Mouse (Mus musculus) hindbrain, embryonic 11.5 days (tissue): Measurements from ENCODE around the gene Stxbp1. TPM values are rescaled to one million over a fixed set of nuclear protein-coding genes. Genes with fewer than 3 reads are reported as not detected.

ENCODE experiments used
- ATAC-seq: fragments of 200-750 bp; cut with Nextera tagmentation; 2 replicates; pipeline ENCODE4 v1.8.0; 2017; ENCODE audit warnings: mild to moderate bottlenecking, moderate TSS enrichment, moderate library complexity; ENCODE audit not compliant: low FRiP score
- DNase-seq: peaks from one replicate; pipeline ENCODE4 v3.0.0-alpha.2; 2015; ENCODE audit warnings: low spot score
- H3K27ac ChIP-seq: fragments of 300-500 bp; sonication (generic); 2 replicates; pipeline ENCODE4 v1.5.1; 2014; ENCODE audit warnings: mild to moderate bottlenecking, low read depth, low read length
- H3K27me3 ChIP-seq: fragments of 300-500 bp; sonication (generic); 2 replicates; pipeline ENCODE4 v1.6.1; 2014; ENCODE audit warnings: mild to moderate bottlenecking, low read length, moderate library complexity, mixed read lengths; ENCODE audit not compliant: control insufficient read depth, insufficient read depth
- H3K36me3 ChIP-seq: fragments of 300-500 bp; sonication (generic); 2 replicates; pipeline ENCODE4 v1.6.1; 2014; ENCODE audit warnings: mild to moderate bottlenecking, low read length, moderate library complexity, mixed read lengths; ENCODE audit not compliant: control insufficient read depth, insufficient read depth
- H3K4me1 ChIP-seq: fragments of 300-500 bp; sonication (generic); replicated peaks from 2 replicates; pipeline ENCODE4 v1.6.1; 2014; ENCODE audit warnings: low read length, mixed read lengths; ENCODE audit not compliant: control insufficient read depth, insufficient read depth
- H3K4me2 ChIP-seq: fragments of 300-500 bp; sonication (generic); replicated peaks from 2 replicates; pipeline ENCODE4 v1.6.1; 2014; ENCODE audit warnings: mild to moderate bottlenecking, low read depth, low read length
- H3K4me3 ChIP-seq: fragments of 300-500 bp; sonication (generic); 2 replicates; pipeline ENCODE4 v1.5.1; 2014; ENCODE audit warnings: low read depth, low read length
- H3K9ac ChIP-seq: fragments of 300-500 bp; sonication (generic); 2 replicates; pipeline ENCODE4 v1.6.1; 2014; ENCODE audit warnings: low read depth, low read length
- H3K9me3 ChIP-seq: fragments of 300-500 bp; sonication (generic); 2 replicates; pipeline ENCODE4 v1.6.1; 2016; ENCODE audit warnings: low read length; ENCODE audit not compliant: control insufficient read depth
- WGBS: fragments of 180-500 bp; shearing (Covaris S2); extraction: QIAGEN DNeasy Blood & Tissue Kit; methylation state at CpG from one replicate; pipeline ENCODE4 v1.1.7; 2014; 5-methylcytosine and 5-hydroxymethylcytosine counted together
- polyA plus RNA-seq: library from polyadenylated mRNA; unstranded; fragments of >200 nt; fragmentation: Nextera tagmentation; extraction: Ambion mirVana; gene quantifications from 2 replicates; pipeline ENCODE4 v1.2.1, GENCODE M21; 2014

Stxbp1 gene
- polyA plus RNA-seq, 1 experiment from 2014 or later, result 64.7 TPM

DNA sequence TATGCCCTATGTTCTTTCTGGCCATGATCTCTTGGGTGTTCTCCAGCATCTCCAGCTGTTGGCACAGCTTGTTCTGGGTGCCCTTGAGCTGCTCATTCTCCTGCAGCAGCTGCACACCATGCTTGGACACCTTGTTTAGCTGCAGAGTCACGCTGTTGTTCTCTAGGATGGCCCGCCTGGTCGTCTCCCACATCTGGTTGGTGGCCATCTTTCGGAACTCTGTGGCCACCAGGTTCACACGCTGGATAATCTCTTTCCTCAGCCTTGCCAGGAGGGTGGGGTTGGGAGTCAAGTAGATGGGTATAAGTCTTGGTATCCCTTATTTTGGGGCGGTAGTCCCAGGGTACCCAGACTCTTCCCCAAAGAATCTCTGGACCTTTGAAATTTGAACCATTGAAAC, 67.3 kb downstream of the Stxbp1 start:
- no peak overlapping the region for H3K9ac ChIP-seq
- no peaks in the 10 kb centered on the region for H3K9me3 ChIP-seq
- no peak overlapping the region for H3K4me3 ChIP-seq
- no peak overlapping the region for H3K4me2 ChIP-seq
- H3K27me3 ChIP-seq, result no peaks in the 10 kb centered on the region
- 0 out of 2 replicates have a peak, but pooled peaks cover 5% of the 10 kb centered on the region for H3K4me1 ChIP-seq
- H3K27ac ChIP-seq, result no peak overlapping the region
- DNase-seq (no peak), ATAC-seq (no peak)
- no peaks in the 10 kb centered on the region for H3K36me3 ChIP-seq
- WGBS, result 87% methylated on average over 6 of the region's 6 CpGs

DNA sequence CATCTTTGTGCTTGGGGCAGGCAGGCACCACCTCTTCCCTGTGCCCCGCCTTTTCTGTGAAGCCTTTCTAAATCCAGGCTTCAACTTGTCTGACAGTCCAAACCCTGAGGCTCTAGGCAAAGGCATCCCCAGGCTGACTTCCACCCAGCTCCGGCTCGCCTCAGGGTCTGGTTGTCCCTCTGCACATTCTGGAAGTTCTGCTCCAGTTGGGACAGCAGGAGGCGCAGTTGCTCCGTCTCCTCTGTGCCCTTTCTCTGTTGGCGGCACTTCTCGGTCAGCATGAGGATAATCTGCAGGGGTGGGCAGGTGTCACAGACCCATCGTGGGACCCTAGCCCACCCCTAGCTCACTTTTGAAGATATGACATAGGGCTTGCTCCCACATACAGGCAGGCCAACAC, 67.9 kb downstream of the Stxbp1 start:
- no peak overlapping the region for H3K9ac ChIP-seq
- H3K4me3 ChIP-seq, result no peak overlapping the region
- H3K27ac ChIP-seq, result no peak overlapping the region
- H3K4me2 ChIP-seq, result no peak overlapping the region; the same call in 1 of the 2 replicates
- ATAC-seq, result no peak
- no peaks in the 10 kb centered on the region for H3K27me3 ChIP-seq
- peak; percentile 73 for DNase-seq
- H3K9me3 ChIP-seq, result no peaks in the 10 kb centered on the region
- 21% methylated on average over 8 of the region's 8 CpGs for WGBS
- 0 out of 2 replicates have a peak, but pooled peaks cover 5% of the 10 kb centered on the region for H3K4me1 ChIP-seq
- no peaks in the 10 kb centered on the region for H3K36me3 ChIP-seq

DNA sequence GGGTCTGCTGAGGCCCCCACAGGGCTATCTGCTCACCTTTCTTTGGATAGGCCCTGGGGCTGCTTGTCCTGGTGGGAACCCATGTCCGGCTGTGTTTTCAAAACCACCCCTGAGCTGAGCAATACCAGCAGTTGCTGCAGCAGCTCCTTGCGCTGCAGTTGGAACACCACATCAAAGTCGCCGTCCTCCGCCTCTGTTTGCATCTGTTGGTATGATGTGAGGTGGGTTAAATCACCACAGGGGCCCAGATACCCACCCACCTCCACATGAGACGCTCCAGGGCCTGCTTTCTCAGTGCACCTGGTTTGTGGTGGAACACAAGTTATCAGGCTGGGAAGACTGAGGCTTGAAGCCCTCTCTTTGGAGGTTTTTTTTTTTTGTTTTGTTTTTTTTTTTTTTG, 69.0 kb downstream of the Stxbp1 start:
- H3K9me3 ChIP-seq, result no peaks in the 10 kb centered on the region
- H3K4me1 ChIP-seq, result 0 out of 2 replicates have a peak, but pooled peaks cover 5% of the 10 kb centered on the region
- no peak overlapping the region for H3K27ac ChIP-seq
- ATAC-seq (no peak), DNase-seq (no peak)
- H3K27me3 ChIP-seq, result no peaks in the 10 kb centered on the region
- WGBS, result 91% methylated on average over 6 of the region's 6 CpGs
- H3K4me3 ChIP-seq, result no peak overlapping the region
- H3K4me2 ChIP-seq, result no peak overlapping the region
- no peak overlapping the region for H3K9ac ChIP-seq
- H3K36me3 ChIP-seq, result no peaks in the 10 kb centered on the region

GRCm38 (mm10) chr2:32776192-32776591, 70.9 kb downstream of the Stxbp1 start:
- H3K9me3 ChIP-seq, result no peaks in the 10 kb centered on the region
- WGBS, result 22% methylated on average over 22 of the region's 22 CpGs
- H3K27ac ChIP-seq, result no peak overlapping the region
- no peak for DNase-seq
- 0 out of 2 replicates have a peak, but pooled peaks cover 5% of the 10 kb centered on the region for H3K4me1 ChIP-seq
- ATAC-seq, result no peak
- peak overlapping the region; percentile 79 for H3K4me2 ChIP-seq
- peak overlapping the region; percentile 49 for H3K9ac ChIP-seq
- H3K4me3 ChIP-seq, result peak overlapping the region; percentile 53
- no peaks in the 10 kb centered on the region for H3K27me3 ChIP-seq
- no peaks in the 10 kb centered on the region for H3K36me3 ChIP-seq

DNA sequence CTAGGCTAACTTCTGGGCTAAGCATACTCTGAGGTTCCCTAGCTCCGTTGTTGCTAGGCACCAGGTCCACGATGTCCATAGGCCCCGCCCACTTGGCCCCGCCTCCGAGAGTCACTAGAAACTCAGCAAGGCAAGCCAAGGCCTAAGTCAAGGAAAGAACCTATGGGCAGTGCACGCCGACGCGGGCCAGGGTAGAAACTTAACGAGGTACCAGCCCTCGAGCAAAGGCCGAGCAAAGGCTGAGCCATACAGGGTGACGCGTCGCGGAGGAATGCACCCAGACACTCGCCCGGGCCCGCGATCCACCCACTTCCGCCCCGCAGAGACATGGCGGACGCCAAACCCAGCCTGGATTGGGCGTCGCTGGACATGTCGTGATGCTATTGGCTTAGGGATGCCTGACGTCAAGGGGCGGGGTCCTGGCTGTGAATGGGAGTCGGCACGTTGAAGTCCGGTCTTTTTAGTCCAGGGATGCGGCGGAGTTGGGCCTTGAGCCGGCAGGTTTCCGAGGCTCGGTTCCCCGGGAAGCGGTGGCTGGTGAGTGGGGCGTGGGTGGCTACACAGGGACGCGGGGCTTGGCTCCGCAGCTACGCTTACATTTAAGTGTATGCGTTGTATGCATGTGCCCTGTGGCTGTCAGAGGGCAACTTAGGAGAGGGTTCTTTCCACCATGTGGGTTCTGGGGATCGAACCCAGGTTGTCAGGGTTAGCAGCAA, 71.5 kb downstream of the Stxbp1 start, which contains the start of the genes Ttc16 and Ptrh1:
Gene Ttc16 (minus strand): TSS at position 275 of the 716 bp plus-strand sequence.
Gene Ptrh1 (plus strand): TSS at position 428 of the 716 bp plus-strand sequence.
- H3K36me3 ChIP-seq, result no peaks in the 10 kb centered on the region
- ATAC-seq (peak; percentile 96), DNase-seq (peak; percentile 98)
- peak within 1 kb of the TSS; percentile 49 for H3K9ac ChIP-seq
- under 1% methylated on average over 46 of the region's 46 CpGs for WGBS
- no peak within 1 kb of the TSS for H3K27ac ChIP-seq
- H3K9me3 ChIP-seq, result no peaks in the 10 kb centered on the region
- H3K4me2 ChIP-seq, result peak within 1 kb of the TSS; percentile 79
- 0 out of 2 replicates have a peak, but pooled peaks cover 5% of the 10 kb centered on the region for H3K4me1 ChIP-seq
- no peaks in the 10 kb centered on the region for H3K27me3 ChIP-seq
- peak within 1 kb of the TSS; percentile 53 for H3K4me3 ChIP-seq

DNA sequence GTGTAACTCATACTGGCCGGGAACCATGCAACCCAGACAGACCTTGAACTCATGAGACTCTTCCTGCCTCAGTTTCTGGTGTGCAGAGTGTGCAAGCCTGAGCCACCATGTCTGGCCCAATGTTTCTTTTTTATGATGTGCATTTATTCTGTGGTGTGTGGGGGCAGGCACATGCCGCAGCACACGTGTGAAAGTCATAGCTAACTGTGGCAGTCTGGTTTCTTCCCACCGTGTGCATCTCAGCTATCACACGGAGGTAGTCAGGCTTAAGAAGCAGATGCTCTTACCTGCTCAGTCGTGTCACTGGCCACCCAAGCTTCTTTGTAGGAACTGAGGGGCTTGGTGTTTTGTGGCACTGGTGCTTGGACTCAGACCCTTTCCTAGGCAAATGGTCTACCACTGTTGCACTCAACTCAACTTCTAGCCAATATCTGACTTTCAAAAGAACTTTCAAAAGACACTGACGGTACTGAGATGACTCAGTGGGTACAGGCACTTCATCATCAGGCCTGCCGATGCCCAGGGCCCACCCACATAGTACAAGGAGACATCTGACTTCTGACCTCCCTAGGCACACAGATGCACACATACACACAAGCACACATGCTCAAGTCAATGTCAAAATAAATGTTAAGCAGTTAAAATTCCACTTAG, 74.3 kb downstream of the Stxbp1 start:
- 0 out of 2 replicates have a peak, but pooled peaks cover 5% of the 10 kb centered on the region for H3K4me1 ChIP-seq
- 89% methylated on average over 8 of the region's 8 CpGs for WGBS
- H3K9ac ChIP-seq, result no peak overlapping the region
- H3K27ac ChIP-seq, result no peak overlapping the region
- no peaks in the 10 kb centered on the region for H3K36me3 ChIP-seq
- H3K4me3 ChIP-seq, result no peak overlapping the region
- no peak overlapping the region for H3K4me2 ChIP-seq
- DNase-seq, result no peak
- no peak for ATAC-seq
- no peaks in the 10 kb centered on the region for H3K9me3 ChIP-seq
- H3K27me3 ChIP-seq, result no peaks in the 10 kb centered on the region

DNA sequence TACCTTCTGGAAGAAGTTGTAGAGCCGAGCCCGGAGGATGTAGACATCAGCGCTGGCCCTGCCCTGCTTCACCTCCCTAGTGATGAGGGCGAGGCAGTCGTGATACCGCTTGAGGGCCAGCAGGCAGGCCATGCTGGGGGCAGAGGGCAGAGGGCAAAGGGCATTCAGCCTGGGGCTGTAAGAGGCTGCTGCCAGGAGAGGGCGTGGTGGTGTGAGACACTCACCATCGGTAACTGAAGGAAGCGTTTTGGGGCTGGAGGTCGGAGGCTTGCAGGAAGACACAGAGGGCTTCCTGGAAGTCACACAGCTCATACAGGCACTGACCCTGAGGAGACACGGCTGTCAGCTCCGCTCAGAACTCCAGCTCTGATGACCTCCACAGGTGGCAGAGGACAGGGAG, 75.2 kb downstream of the Stxbp1 start:
- Histone ChIP-seq H3K27me3 (no peaks in the 10 kb centered on the region), H3K4me3 (no peak overlapping the region), H3K36me3 (no peaks in the 10 kb centered on the region), H3K9ac (no peak overlapping the region), H3K4me1 (0 out of 2 replicates have a peak, but pooled peaks cover 5% of the 10 kb centered on the region), H3K4me2 (no peak overlapping the region), H3K27ac (no peak overlapping the region), H3K9me3 (no peaks in the 10 kb centered on the region)
- WGBS, result 29% methylated on average over 12 of the region's 12 CpGs
- DNase-seq (no peak), ATAC-seq (no peak)

GRCm38 (mm10) chr2:32769327-32770085, 77.5 kb downstream of the Stxbp1 start:
- Histone ChIP-seq H3K4me3 (no peak overlapping the region), H3K9ac (no peak overlapping the region), H3K9me3 (no peaks in the 10 kb centered on the region), H3K36me3 (no peaks in the 10 kb centered on the region), H3K27me3 (no peaks in the 10 kb centered on the region), H3K4me1 (no peaks in the 10 kb centered on the region), H3K4me2 (no peak overlapping the region), H3K27ac (no peak overlapping the region)
- DNase-seq, result no peak
- 67% methylated on average over 5 of the region's 5 CpGs for WGBS
- no peak for ATAC-seq
